Mouse (Mus musculus) embryo, embryonic 10 days (tissue): Measurements from ENCODE around the gene Meis1.

Experiments used
- DNase-seq: peaks from one replicate; pipeline ENCODE4 v3.0.0-alpha.2; 2015; ENCODE audit warnings: low spot score

Meis1 gene

DNA sequence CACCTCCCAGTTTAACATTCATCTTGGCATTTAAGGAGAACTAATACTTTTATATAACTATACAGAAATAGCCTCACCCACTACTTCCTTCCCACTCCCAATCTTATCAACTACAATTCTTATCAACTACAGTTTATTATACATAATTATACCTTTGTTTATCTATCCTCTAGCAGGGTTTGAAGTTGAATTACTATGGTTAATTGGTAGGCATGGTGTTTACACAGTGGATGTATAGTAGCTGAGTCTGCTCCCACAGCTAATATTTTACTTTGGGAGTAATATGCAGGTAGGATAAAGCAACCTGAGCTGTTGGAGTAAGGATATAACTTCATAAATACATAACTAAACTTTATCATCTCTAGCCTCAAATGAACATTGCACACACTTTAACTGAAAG is 188.7 kb downstream of the Meis1 start:
- DNase-seq: no peak
